Mouse (Mus musculus): Measurements from ENCODE around the gene Nbea.

Gene Nbea

DNA sequence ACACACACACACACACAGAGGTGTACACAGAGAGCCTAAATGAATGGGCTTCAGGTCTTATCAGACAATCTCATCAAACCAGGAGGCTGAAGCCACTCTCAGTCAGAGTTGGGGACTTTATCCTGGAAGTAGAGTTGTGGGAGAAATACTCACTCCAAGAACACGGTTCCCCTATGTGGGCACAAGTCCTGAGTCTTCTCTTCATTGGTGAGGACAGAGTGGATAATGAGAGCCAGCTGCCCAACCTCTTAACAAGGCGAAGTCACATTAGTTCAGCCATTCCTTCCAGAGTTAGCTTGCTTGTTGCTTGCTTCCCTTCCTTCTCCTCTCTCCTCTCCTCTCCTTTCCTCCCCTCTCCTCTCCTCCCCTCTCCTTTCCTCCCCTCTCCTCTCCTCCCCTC lies 584.8 kb downstream of the Nbea start:
- no peak for DNase-seq (ENCODE audit: low spot score in 2 of 2)

DNA sequence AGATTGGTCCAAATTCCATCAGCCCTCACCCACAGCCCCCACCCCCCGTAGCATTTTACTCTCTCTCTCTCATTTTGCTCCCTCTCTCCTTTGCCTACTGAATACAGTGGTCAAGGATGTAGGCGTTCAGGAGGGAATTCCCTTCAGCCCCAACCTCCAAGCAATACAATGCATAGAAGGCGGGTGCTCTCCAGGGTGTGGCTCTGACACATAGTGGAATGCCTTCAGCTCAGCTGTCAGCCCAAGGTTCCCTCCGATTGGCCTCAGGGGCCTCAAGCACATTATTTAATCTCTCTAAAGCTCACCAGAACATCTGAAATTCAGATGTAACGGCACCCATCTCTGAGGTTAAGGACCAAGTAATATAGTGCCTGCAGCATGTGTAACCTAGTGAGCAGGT lies 590.2 kb downstream of the Nbea start:
- DNase-seq (ENCODE audit: low spot score in 2 of 2): no peak

- DNase-seq (ENCODE audit: low spot score in 2 of 2): no peak
These were observed 592.8 kb downstream of the Nbea start for GRCm38 (mm10) chr3:55590727-55591126.

DNA sequence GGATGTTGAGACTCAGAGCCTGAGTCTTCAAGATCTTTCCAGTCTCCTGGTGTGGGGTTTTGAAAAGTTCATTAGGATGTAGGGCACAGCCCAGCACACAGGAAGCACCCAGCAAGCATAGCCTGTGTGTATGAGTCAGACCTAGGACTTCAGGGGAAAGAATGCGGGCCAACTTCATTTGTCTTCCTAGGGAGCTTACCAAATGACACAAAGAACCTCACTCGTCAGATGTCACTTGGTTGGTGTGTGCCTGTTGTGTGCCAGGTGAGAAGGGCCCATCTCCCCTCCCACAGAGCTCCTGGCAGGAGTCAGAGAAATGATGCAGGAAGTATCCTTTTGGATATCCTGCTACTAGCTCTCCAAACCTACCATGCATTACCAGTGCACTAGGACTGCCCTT lies 593.2 kb downstream of the Nbea start:
- no peak for DNase-seq (ENCODE audit: low spot score in 2 of 2)

DNA sequence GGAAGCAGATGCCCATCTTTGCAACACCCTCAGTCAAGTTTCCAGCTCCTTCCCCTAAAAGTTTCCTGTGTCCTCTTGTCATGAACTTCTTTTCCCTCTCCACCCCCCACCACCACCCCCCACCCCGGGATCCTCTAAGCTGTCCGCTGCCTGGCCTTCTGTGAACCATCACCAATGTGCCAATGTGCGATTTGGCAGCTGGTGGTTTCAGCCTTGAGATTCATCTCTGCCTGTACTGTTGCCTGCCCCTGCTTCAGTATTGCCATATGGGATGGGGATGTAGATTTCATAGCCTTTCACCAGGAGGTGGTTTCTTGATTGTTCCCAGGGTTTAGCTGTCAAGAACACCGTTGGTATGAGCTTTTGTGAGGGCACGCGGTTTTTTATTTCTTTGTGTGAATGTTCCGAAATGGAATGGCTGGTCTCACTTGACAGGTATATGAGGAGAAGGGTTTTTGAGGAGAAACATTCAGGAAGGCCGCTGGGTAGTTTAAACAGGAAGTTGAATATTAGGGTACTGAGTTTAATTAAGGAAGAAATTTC lies 594.0 kb downstream of the Nbea start:
- no peak for DNase-seq (ENCODE audit: low spot score in 2 of 2)

GRCm38 (mm10) chr3:55587972-55588946 lies 595.2 kb downstream of the Nbea start:
- peak in 1 of 2 experiments; percentile 53 for DNase-seq (ENCODE audit: low spot score in 2 of 2)

DNA sequence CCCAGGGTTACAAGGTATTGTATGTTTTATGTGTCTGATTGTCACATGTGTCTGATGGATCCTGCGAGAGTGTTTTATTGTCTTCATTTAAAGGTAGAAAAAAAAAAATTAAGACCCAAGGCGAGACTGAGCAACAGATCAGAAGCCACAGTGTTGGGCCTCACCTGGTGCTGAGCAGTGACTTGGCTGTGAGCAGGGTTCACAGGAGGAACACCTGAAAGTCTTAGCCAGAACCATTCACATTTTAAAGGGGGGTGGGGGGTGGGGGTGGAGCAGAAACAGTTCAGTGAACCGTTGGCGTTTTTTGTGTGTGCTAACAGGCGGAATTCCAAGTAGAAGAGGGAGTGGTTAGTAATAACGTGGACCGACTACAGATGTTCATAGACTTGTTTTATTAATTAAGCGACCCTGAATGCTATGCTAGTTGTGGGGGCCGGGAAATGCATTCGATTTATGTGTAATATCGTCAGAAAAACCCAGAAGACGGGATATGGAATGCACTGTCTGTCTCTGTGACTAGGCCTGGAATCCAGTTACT lies 596.0 kb downstream of the Nbea start:
- no peak for DNase-seq (ENCODE audit: low spot score in 2 of 2)
